Mouse (Mus musculus) intestine, postnatal 0 days (tissue): ENCODE measurements around the gene Abcc2. TPM values are rescaled to one million over a fixed set of nuclear protein-coding genes. Genes with fewer than 3 reads are reported as not detected.

Experiments
- ATAC-seq: fragments of 200-750 bp; cut with Nextera tagmentation; 2 replicates; pipeline ENCODE4 v1.8.0; 2017; ENCODE audit warnings: mild to moderate bottlenecking, moderate TSS enrichment, moderate library complexity
- H3K27ac ChIP-seq: fragments of 300-500 bp; sonication (generic); 2 replicates; pipeline ENCODE4 v1.5.1; 2014; ENCODE audit warnings: mild to moderate bottlenecking, low read depth, low read length, moderate library complexity
- H3K27me3 ChIP-seq: fragments of 300-500 bp; sonication (generic); replicated peaks from 2 replicates; pipeline ENCODE4 v1.6.1; 2014; ENCODE audit warnings: low read length, mixed read lengths; ENCODE audit not compliant: control insufficient read depth, insufficient read depth
- H3K36me3 ChIP-seq: fragments of 300-500 bp; sonication (generic); 2 replicates; pipeline ENCODE4 v1.6.1; 2014; ENCODE audit warnings: mild to moderate bottlenecking, moderate library complexity; ENCODE audit not compliant: control insufficient read depth, insufficient read depth
- H3K4me1 ChIP-seq: fragments of 300-500 bp; sonication (generic); replicated peaks from 2 replicates; pipeline ENCODE4 v1.6.1; 2014; ENCODE audit warnings: antibody characterized with exemption, low read length, mixed read lengths; ENCODE audit not compliant: control insufficient read depth, insufficient read depth
- H3K4me2 ChIP-seq: fragments of 300-500 bp; sonication (generic); replicated peaks from 2 replicates; pipeline ENCODE4 v1.6.1; 2014; ENCODE audit warnings: low read depth, mild to moderate bottlenecking, moderate library complexity
- H3K4me3 ChIP-seq: fragments of 300-500 bp; sonication (generic); 2 replicates; pipeline ENCODE4 v1.5.1; 2014; ENCODE audit warnings: low read depth, low read length
- H3K9ac ChIP-seq: fragments of 300-500 bp; sonication (generic); 2 replicates; pipeline ENCODE4 v1.6.1; 2014; ENCODE audit warnings: mild to moderate bottlenecking, low read depth, low read length
- H3K9me3 ChIP-seq: fragments of 300-500 bp; sonication (generic); 2 replicates; pipeline ENCODE4 v1.6.1; 2016; ENCODE audit warnings: mixed run types; ENCODE audit not compliant: control insufficient read depth
- CTCF ChIP-seq: sonication (generic); IDR thresholded peaks from 2 replicates; pipeline ENCODE4 v1.5.1; 2016; ENCODE audit warnings: low read depth, mild to moderate bottlenecking, control low read depth, antibody characterized with exemption, moderate library complexity
- WGBS: fragments of 180-500 bp; shearing (Covaris S2); extraction: QIAGEN DNeasy Blood & Tissue Kit; methylation state at CpG from one replicate; pipeline ENCODE4 v1.1.7; 2014; 5-methylcytosine and 5-hydroxymethylcytosine counted together
- polyA plus RNA-seq: library from polyadenylated mRNA; unstranded; fragments of >200 nt; fragmentation: Nextera tagmentation; extraction: Ambion mirVana; gene quantifications from 2 replicates; pipeline ENCODE4 v1.2.1, GENCODE M21; 2015

Abcc2 gene
- polyA plus RNA-seq, 1 experiment from 2014 or later: 90.5 TPM

- WGBS: under 1% methylated on average over 62 of the region's 62 CpGs
- peaks cover 23% of the 10 kb centered on the region for H3K36me3 ChIP-seq
- peak within 1 kb of the TSS; percentile 72 for H3K4me3 ChIP-seq
- ATAC-seq: peak; percentile 89
- H3K4me2 ChIP-seq: peak within 1 kb of the TSS; percentile 71
- H3K4me1 ChIP-seq: 0 out of 2 replicates have a peak, but pooled peaks cover 3% of the 10 kb centered on the region
- H3K27ac ChIP-seq: peak within 1 kb of the TSS; percentile 98
- no peaks in the 10 kb centered on the region for H3K27me3 ChIP-seq
- H3K9ac ChIP-seq: peak within 1 kb of the TSS; percentile 77
- H3K9me3 ChIP-seq: no peaks in the 10 kb centered on the region
- peak; percentile 67 for TF ChIP-seq CTCF
Measured at GRCm38 (mm10) chr19:43752489-43753225, 29.3 kb upstream of the Abcc2 start, which contains the start of the genes Cutc and Cox15. Cutc (plus strand) TSS chr19:43752996. Cox15 (minus strand) TSS chr19:43753000.

- peaks cover 16% of the 10 kb centered on the region for H3K36me3 ChIP-seq
- 1% methylated on average over 21 of the region's 24 CpGs for WGBS
- peak overlapping the region; percentile 72 for H3K4me3 ChIP-seq
- H3K27ac ChIP-seq: peak overlapping the region; percentile 98
- peak; percentile 86 for ATAC-seq
- peak; percentile 89 for TF ChIP-seq CTCF
- H3K9ac ChIP-seq: peak overlapping the region; percentile 77
- H3K9me3 ChIP-seq: no peaks in the 10 kb centered on the region
- H3K27me3 ChIP-seq: no peaks in the 10 kb centered on the region
- peak overlapping the region; percentile 71 for H3K4me2 ChIP-seq
- H3K4me1 ChIP-seq: 0 out of 2 replicates have a peak, but pooled peaks cover 3% of the 10 kb centered on the region
Measured at GRCm38 (mm10) chr19:43753226-43753835, 28.7 kb upstream of the Abcc2 start.

- peaks cover 15% of the 10 kb centered on the region for H3K36me3 ChIP-seq
- ATAC-seq: no peak
- 0 out of 2 replicates have a peak, but pooled peaks cover 3% of the 10 kb centered on the region for H3K4me1 ChIP-seq
- H3K27ac ChIP-seq: no peak overlapping the region
- H3K4me3 ChIP-seq: no peak overlapping the region
- H3K27me3 ChIP-seq: no peaks in the 10 kb centered on the region
- 68% methylated on average over 2 of the region's 2 CpGs for WGBS
- no peak overlapping the region for H3K9ac ChIP-seq
- H3K4me2 ChIP-seq: no peak overlapping the region
- H3K9me3 ChIP-seq: no peaks in the 10 kb centered on the region
- TF ChIP-seq CTCF: no peak
Measured at GRCm38 (mm10) chr19:43754237-43754636, 27.8 kb upstream of the Abcc2 start.

- no peak overlapping the region for H3K27ac ChIP-seq
- no peaks in the 10 kb centered on the region for H3K9me3 ChIP-seq
- H3K4me1 ChIP-seq: 0 out of 2 replicates have a peak, but pooled peaks cover 3% of the 10 kb centered on the region
- H3K4me3 ChIP-seq: no peak overlapping the region
- H3K9ac ChIP-seq: no peak overlapping the region
- H3K36me3 ChIP-seq: peaks cover 14% of the 10 kb centered on the region; the same call in 1 of the 2 replicates
- no peaks in the 10 kb centered on the region for H3K27me3 ChIP-seq
- H3K4me2 ChIP-seq: no peak overlapping the region
- WGBS: 63% methylated on average over 2 of the region's 2 CpGs
- TF ChIP-seq CTCF: no peak
- no peak for ATAC-seq
Measured at GRCm38 (mm10) chr19:43754872-43755271, 27.1 kb upstream of the Abcc2 start.

- no peak for ATAC-seq
- peak; percentile 86 for TF ChIP-seq CTCF
- 23% methylated on average over 6 of the region's 6 CpGs for WGBS
Measured at GRCm38 (mm10) chr19:43760504-43760903, 21.5 kb upstream of the Abcc2 start.

GRCm38 (mm10) chr19:43761543-43762256, 20.3 kb upstream of the Abcc2 start:
- Histone ChIP-seq H3K9ac (no peak overlapping the region), H3K4me1 (no peaks in the 10 kb centered on the region), H3K27me3 (no peaks in the 10 kb centered on the region), H3K4me2 (no peak overlapping the region), H3K27ac (0 out of 2 replicates have a peak overlapping the region, but pooled peaks have one; percentile 29), H3K4me3 (no peak overlapping the region), H3K36me3 (peaks cover 10% of the 10 kb centered on the region; the same call in 1 of the 2 replicates), H3K9me3 (no peaks in the 10 kb centered on the region)
- peak; percentile 61 for TF ChIP-seq CTCF
- ATAC-seq: peak; percentile 90

More at GRCm38 (mm10) chr19:43760504-43760903, 21.5 kb upstream of the Abcc2 start:
- H3K9me3 ChIP-seq: no peaks in the 10 kb centered on the region
- H3K4me3 ChIP-seq: no peak overlapping the region
- H3K4me1 ChIP-seq: no peaks in the 10 kb centered on the region
- H3K9ac ChIP-seq: no peak overlapping the region
- no peaks in the 10 kb centered on the region for H3K27me3 ChIP-seq
- no peak overlapping the region for H3K27ac ChIP-seq
- peaks cover 10% of the 10 kb centered on the region; the same call in 1 of the 2 replicates for H3K36me3 ChIP-seq
- H3K4me2 ChIP-seq: no peak overlapping the region
